Mouse (Mus musculus) thymus, adult 2 months (tissue): ENCODE measurements around the gene Tbx6. TPM values are rescaled to one million over a fixed set of nuclear protein-coding genes. Genes with fewer than 3 reads are reported as not detected.

ENCODE experiments used
- DNase-seq: peaks from one replicate; pipeline ENCODE4 v3.0.0; 2021
- H3K27ac ChIP-seq: fragments of 200-500 bp; 2 replicates; pipeline ENCODE4 v1.5.1; 2012; ENCODE audit warnings: low read length, control low read depth; ENCODE audit not compliant: control insufficient read depth, insufficient read depth
- H3K27me3 ChIP-seq: fragments of 200-500 bp; 2 replicates; pipeline ENCODE4 v1.6.1; 2012; ENCODE audit warnings: mild to moderate bottlenecking, low read length, moderate library complexity, mixed read lengths; ENCODE audit not compliant: control insufficient read depth, insufficient read depth
- H3K36me3 ChIP-seq: fragments of 200-500 bp; 2 replicates; pipeline ENCODE4 v1.6.1; 2012; ENCODE audit warnings: mild to moderate bottlenecking, low read length, moderate library complexity; ENCODE audit not compliant: control insufficient read depth, insufficient read depth
- H3K4me1 ChIP-seq: fragments of 200-500 bp; replicated peaks from 2 replicates; pipeline ENCODE4 v1.6.1; 2012; ENCODE audit warnings: low read length; ENCODE audit not compliant: control insufficient read depth, insufficient read depth
- H3K4me3 ChIP-seq: fragments of 200-500 bp; 2 replicates; pipeline ENCODE4 v1.5.1; 2012; ENCODE audit warnings: mild to moderate bottlenecking, low read length, control low read depth, moderate library complexity; ENCODE audit not compliant: control insufficient read depth, insufficient read depth
- CTCF ChIP-seq: fragments of 200-500 bp; IDR thresholded peaks from 2 replicates; pipeline ENCODE4 v1.5.1; 2012; ENCODE audit warnings: mild to moderate bottlenecking, control low read depth, low read length, moderate library complexity, borderline replicate concordance; ENCODE audit not compliant: control insufficient read depth, poor library complexity, insufficient read depth; ENCODE audit errors: extremely low read depth
- POLR2A ChIP-seq: fragments of 200-500 bp; IDR thresholded peaks from 2 replicates; pipeline ENCODE4 v1.6.1; 2012; ENCODE audit warnings: mild to moderate bottlenecking, low read length, control low read depth, moderate library complexity; ENCODE audit not compliant: control insufficient read depth, poor library complexity, insufficient read depth; ENCODE audit errors: extremely low read depth
- WGBS: fragments of 180-500 bp; shearing (Covaris S2); methylation state at CpG from one replicate; pipeline ENCODE4 v1.1.7; 2018; 5-methylcytosine and 5-hydroxymethylcytosine counted together
- polyA plus RNA-seq: library from polyadenylated mRNA; depleted of rRNA; stranded (reverse); fragments of >200 nt; gene quantifications from 2 replicates; pipeline ENCODE4 v1.2.3, GENCODE M21; 2012

Gene Tbx6
- polyA plus RNA-seq, 1 experiment = 37.9 TPM

- peaks cover 10% of the 10 kb centered on the region for H3K4me1 ChIP-seq
- no peak overlapping the region for H3K27ac ChIP-seq
- 2% methylated on average over 43 of the region's 43 CpGs for WGBS
- peak overlapping the region; percentile 53 for H3K4me3 ChIP-seq
- no peaks in the 10 kb centered on the region for H3K27me3 ChIP-seq
- H3K36me3 ChIP-seq = no peaks in the 10 kb centered on the region
- no peak for TF ChIP-seq POLR2A
- TF ChIP-seq CTCF = no peak
- DNase-seq = peak; percentile 61
Observed at GRCm38 (mm10) chr7:126808703-126809455, 27.6 kb downstream of the Tbx6 start.

DNA sequence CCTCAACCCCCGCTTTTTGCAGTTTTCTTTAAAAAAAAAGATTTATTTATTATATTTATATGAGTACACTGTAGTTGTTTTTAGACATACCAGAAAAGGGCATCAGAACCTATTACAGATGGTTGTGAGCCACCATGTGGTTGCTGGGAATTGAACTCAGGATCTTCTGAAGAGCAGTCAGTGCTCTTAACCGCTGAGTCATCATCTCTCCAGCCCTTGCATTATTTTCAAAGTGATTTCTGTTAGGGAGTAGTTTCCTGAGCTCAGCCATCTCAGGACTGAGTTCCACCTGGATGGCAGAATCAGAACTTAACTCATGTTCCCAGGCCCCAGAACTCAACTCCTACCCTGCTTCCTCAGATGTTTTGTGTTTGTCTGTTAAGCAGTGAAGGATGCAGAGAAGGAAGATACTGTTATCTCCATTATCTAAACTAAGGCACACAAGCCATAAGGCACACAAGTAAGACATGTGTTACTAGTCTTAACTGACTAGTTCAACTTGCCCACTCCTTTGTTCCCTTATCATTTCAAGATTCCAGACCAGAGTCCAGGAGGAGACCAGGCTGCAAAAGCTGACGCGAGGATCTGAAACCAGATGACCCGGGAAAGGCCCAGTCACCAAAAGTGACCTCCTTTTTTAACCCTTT lies 28.6 kb downstream of the Tbx6 start:
- DNase-seq = no peak
- Histone ChIP-seq H3K27me3 (no peaks in the 10 kb centered on the region), H3K4me3 (no peak overlapping the region), H3K27ac (no peak overlapping the region), H3K36me3 (no peaks in the 10 kb centered on the region), H3K4me1 (peaks cover 14% of the 10 kb centered on the region)
- no peak for TF ChIP-seq POLR2A
- no peak for TF ChIP-seq CTCF
- WGBS = 79% methylated on average over 5 of the region's 5 CpGs

- no peak overlapping the region for H3K4me3 ChIP-seq
- no peak overlapping the region for H3K27ac ChIP-seq
- no peaks in the 10 kb centered on the region for H3K36me3 ChIP-seq
- no peak for DNase-seq
- H3K4me1 ChIP-seq = peaks cover 5% of the 10 kb centered on the region
- no peaks in the 10 kb centered on the region for H3K27me3 ChIP-seq
- WGBS = 81% methylated on average over 8 of the region's 8 CpGs
- TF ChIP-seq CTCF (no peak), POLR2A (no peak)
Observed at GRCm38 (mm10) chr7:126815726-126816222, 34.5 kb downstream of the Tbx6 start.

- no peak overlapping the region for H3K27ac ChIP-seq
- no peak for DNase-seq
- H3K27me3 ChIP-seq = no peaks in the 10 kb centered on the region
- H3K4me3 ChIP-seq = no peak overlapping the region
- H3K36me3 ChIP-seq = no peaks in the 10 kb centered on the region
- TF ChIP-seq POLR2A (no peak), CTCF (no peak)
- peaks cover 5% of the 10 kb centered on the region for H3K4me1 ChIP-seq
- 93% methylated on average over 8 of the region's 8 CpGs for WGBS
Observed at GRCm38 (mm10) chr7:126816494-126816893, 35.2 kb downstream of the Tbx6 start.

DNA sequence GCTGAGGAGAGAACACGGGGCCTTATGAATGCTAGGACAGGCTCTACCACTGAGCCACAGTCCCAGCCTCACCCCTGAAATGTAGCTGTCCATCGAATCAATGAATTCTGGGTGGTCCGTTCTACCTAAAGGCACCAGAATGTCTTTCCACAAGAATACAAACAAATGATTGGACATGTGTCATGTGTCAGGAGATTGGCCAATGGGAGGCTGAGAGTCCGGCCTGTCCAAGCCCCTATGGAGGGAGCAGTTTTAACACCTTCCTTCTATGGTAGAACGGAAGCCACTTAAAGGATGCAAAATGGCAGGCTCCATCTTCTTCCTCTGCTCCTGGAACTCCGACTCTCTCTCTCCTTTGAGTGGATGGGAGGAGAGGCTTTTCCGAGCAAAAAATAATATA lies 36.3 kb downstream of the Tbx6 start:
- DNase-seq = no peak
- Histone ChIP-seq H3K4me3 (no peak overlapping the region), H3K36me3 (no peaks in the 10 kb centered on the region), H3K4me1 (peaks cover 5% of the 10 kb centered on the region), H3K27me3 (no peaks in the 10 kb centered on the region), H3K27ac (no peak overlapping the region)
- TF ChIP-seq POLR2A (no peak), CTCF (no peak)
- 92% methylated on average over 7 of the region's 7 CpGs for WGBS

- no peaks in the 10 kb centered on the region for H3K36me3 ChIP-seq
- no peaks in the 10 kb centered on the region for H3K27me3 ChIP-seq
- H3K27ac ChIP-seq = no peak overlapping the region
- DNase-seq = no peak
- 47% methylated on average over 1 of the region's 1 CpGs for WGBS
- peaks cover 4% of the 10 kb centered on the region for H3K4me1 ChIP-seq
- H3K4me3 ChIP-seq = no peak overlapping the region
- TF ChIP-seq POLR2A (no peak), CTCF (no peak)
Observed at GRCm38 (mm10) chr7:126818818-126819217, 37.5 kb downstream of the Tbx6 start.
